Comparison of ENCODE assay signal across 18 mouse cellular contexts in the genomic region with DNA sequence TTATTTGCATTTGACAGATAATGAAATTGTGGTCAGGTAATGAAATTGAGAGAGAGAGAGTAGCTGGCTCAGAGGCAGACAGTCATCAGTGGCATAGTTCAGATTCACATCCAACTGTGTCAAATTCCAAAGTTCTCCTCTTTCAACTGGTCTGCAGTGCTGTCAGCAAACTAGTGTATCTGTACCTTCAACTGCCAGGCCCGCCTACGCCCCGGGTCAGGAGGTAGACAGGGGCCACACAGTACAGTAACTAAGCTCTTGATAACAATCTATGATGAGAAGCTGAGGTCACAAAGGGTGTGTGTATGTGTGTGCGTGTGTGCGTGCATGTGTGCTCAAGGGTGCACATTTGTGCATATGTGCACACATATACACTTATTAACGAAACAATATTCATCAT.
"Had no signal": no experiment of that assay in that cellular context is flagged by ENCODE, and none has a peak within 500 bp of the region (broad histone marks: within the 10 kb centered on the region; RNA-seq: fewer than 3 reads in every experiment).

No protein-coding gene starts in this region.

- H3K27me3 ChIP-seq: limb, embryonic 13.5 days; midbrain, embryonic 15.5 days; neural tube, embryonic 12.5 days; stomach, embryonic 15.5 days had no signal

- DNase-seq: kidney, adult 9 months; kidney, postnatal 4 days; left cerebral cortex, postnatal 4 days; lung, embryonic 14.5 days; lung, postnatal 10 days; lung, postnatal 4 days; retina, postnatal 1 day; right cerebral cortex, postnatal 4 days; thymus, adult 2 months; thymus, postnatal 25 days had no signal

- H3K4me3 ChIP-seq: layer of hippocampus, adult 2 months; limb, embryonic 13.5 days; midbrain, embryonic 15.5 days; neural tube, embryonic 12.5 days; stomach, embryonic 15.5 days had no signal

- H3K36me3 ChIP-seq: limb, embryonic 13.5 days; midbrain, embryonic 15.5 days; neural tube, embryonic 12.5 days; stomach, embryonic 15.5 days had no signal

- H3K4me1 ChIP-seq: limb, embryonic 13.5 days; midbrain, embryonic 15.5 days; neural tube, embryonic 12.5 days; stomach, embryonic 15.5 days had no signal

- H3K9me3 ChIP-seq: limb, embryonic 13.5 days; midbrain, embryonic 15.5 days; neural tube, embryonic 12.5 days; stomach, embryonic 15.5 days had no signal

- ATAC-seq: hindbrain, postnatal 0 days; midbrain, embryonic 15.5 days had no signal

- H3K4me2 ChIP-seq: limb, embryonic 13.5 days; lung, embryonic 14.5 days; midbrain, embryonic 11.5 days; midbrain, embryonic 15.5 days; neural tube, embryonic 12.5 days; stomach, embryonic 15.5 days had no signal

- H3K9ac ChIP-seq: limb, embryonic 13.5 days; lung, embryonic 14.5 days; midbrain, embryonic 15.5 days; neural tube, embryonic 12.5 days; stomach, embryonic 15.5 days had no signal

- H3K27ac ChIP-seq: hindbrain, postnatal 0 days; kidney, postnatal 0 days; layer of hippocampus, adult 2 months; limb, embryonic 13.5 days; midbrain, embryonic 15.5 days; neural tube, embryonic 12.5 days; stomach, embryonic 15.5 days had no signal
